Mouse (Mus musculus) lung, adult 2 months (tissue): Measurements from ENCODE around the gene 1110008L16Rik. TPM values are rescaled to one million over a fixed set of nuclear protein-coding genes. Genes with fewer than 3 reads are reported as not detected.
"Not testable (repeated sequence)": the region's sequence is repeated elsewhere in the genome, so short reads cannot be mapped to it uniquely, and the experiment has no call there.

ENCODE experiments used
- DNase-seq: peaks from one replicate; pipeline ENCODE4 v3.0.0; 2022
- H3K4me1 ChIP-seq: fragments of 200-500 bp; 2 replicates; pipeline ENCODE4 v1.6.1; 2011; ENCODE audit warnings: low read length; ENCODE audit not compliant: control insufficient read depth, insufficient read depth
- H3K4me3 ChIP-seq: fragments of 200-500 bp; replicated peaks from 2 replicates; pipeline ENCODE3; 2011; ENCODE audit warnings: low read depth, mild to moderate bottlenecking, control low read depth, low read length; ENCODE audit errors: extremely low read depth
- CTCF ChIP-seq: fragments of 200-500 bp; IDR thresholded peaks from 2 replicates; pipeline ENCODE4 v1.5.1; 2011; ENCODE audit warnings: mild to moderate bottlenecking, low read length, control low read depth; ENCODE audit not compliant: insufficient read depth
- POLR2A ChIP-seq: fragments of 200-500 bp; IDR thresholded peaks from 2 replicates; pipeline ENCODE4 v1.6.1; 2011; ENCODE audit warnings: low read depth, mild to moderate bottlenecking, control low read depth, low read length, borderline replicate concordance; ENCODE audit errors: extremely low read depth
- WGBS: fragments of 180-500 bp; shearing (Covaris S2); methylation state at CpG from one replicate; pipeline ENCODE4 v1.1.7; 2018; 5-methylcytosine and 5-hydroxymethylcytosine counted together
- polyA plus RNA-seq: library from polyadenylated mRNA; depleted of rRNA; stranded (reverse); fragments of >200 nt; gene quantifications from 2 replicates; pipeline ENCODE4 v1.2.3, GENCODE M21; 2012

1110008L16Rik gene
- polyA plus RNA-seq, 1 experiment: 3.1 TPM

GRCm38 (mm10) chr12:55392733-55393577 is 93.6 kb downstream of the 1110008L16Rik start:
- DNase-seq: no peak
- H3K4me3 ChIP-seq: no peak overlapping the region
- TF ChIP-seq CTCF (no peak), POLR2A (no peak)
- WGBS: 82% methylated on average over 11 of the region's 11 CpGs
- peaks cover 8% of the 10 kb centered on the region for H3K4me1 ChIP-seq

- WGBS: 91% methylated on average over 14 of the region's 14 CpGs
- not testable (repeated sequence) for H3K4me1 ChIP-seq, DNase-seq
These were observed 96.2 kb downstream of the 1110008L16Rik start for GRCm38 (mm10) chr12:55395601-55396000.

GRCm38 (mm10) chr12:55396536-55396935 is 97.2 kb downstream of the 1110008L16Rik start:
- TF ChIP-seq POLR2A (no peak), CTCF (no peak)
- peaks cover 7% of the 10 kb centered on the region for H3K4me1 ChIP-seq
- H3K4me3 ChIP-seq: no peak overlapping the region
- no peak for DNase-seq
- 90% methylated on average over 4 of the region's 4 CpGs for WGBS

More at GRCm38 (mm10) chr12:55395601-55396000, 96.2 kb downstream of the 1110008L16Rik start:
- H3K4me3 ChIP-seq: not testable (repeated sequence)

- no peak for TF ChIP-seq CTCF
- no peak for TF ChIP-seq POLR2A
- Histone ChIP-seq H3K4me3 (peak overlapping the region; percentile 85), H3K4me1 (peaks cover 7% of the 10 kb centered on the region)
- 40% methylated on average over 9 of the region's 9 CpGs for WGBS
- DNase-seq: no peak
These were observed 98.3 kb downstream of the 1110008L16Rik start for GRCm38 (mm10) chr12:55397544-55398239.

- 1% methylated on average over 51 of the region's 51 CpGs for WGBS
These were observed 99.1 kb downstream of the 1110008L16Rik start for GRCm38 (mm10) chr12:55398240-55399127.

GRCm38 (mm10) chr12:55399128-55399677 is 99.8 kb downstream of the 1110008L16Rik start:
- no peak for DNase-seq
- H3K4me3 ChIP-seq: peak overlapping the region; percentile 95
- under 1% methylated on average over 20 of the region's 20 CpGs for WGBS
- peaks cover 7% of the 10 kb centered on the region for H3K4me1 ChIP-seq
- TF ChIP-seq POLR2A (no peak), CTCF (no peak)

More at GRCm38 (mm10) chr12:55398240-55399127, 99.1 kb downstream of the 1110008L16Rik start:
- DNase-seq: peak; percentile 89
- Histone ChIP-seq H3K4me1 (peaks cover 7% of the 10 kb centered on the region), H3K4me3 (peak overlapping the region; percentile 95)
- TF ChIP-seq CTCF (0 out of 2 replicates have a peak, but pooled peaks have one; percentile 3), POLR2A (peak; percentile 89; the same call in 1 of the 2 replicates)

GRCm38 (mm10) chr12:55407888-55408287 is 108.5 kb downstream of the 1110008L16Rik start:
- H3K4me1 ChIP-seq: no peaks in the 10 kb centered on the region
- no peak overlapping the region for H3K4me3 ChIP-seq
- WGBS: 74% methylated on average over 5 of the region's 5 CpGs
- TF ChIP-seq CTCF (no peak), POLR2A (no peak)
- no peak for DNase-seq

GRCm38 (mm10) chr12:55415255-55415654 is 115.9 kb downstream of the 1110008L16Rik start:
- no peak for DNase-seq
- Histone ChIP-seq H3K4me3 (no peak overlapping the region), H3K4me1 (no peaks in the 10 kb centered on the region)
- no peak for TF ChIP-seq CTCF
- no peak for TF ChIP-seq POLR2A
- 88% methylated on average over 5 of the region's 5 CpGs for WGBS

GRCm38 (mm10) chr12:55415762-55416161 is 116.4 kb downstream of the 1110008L16Rik start:
- WGBS: 39% methylated on average over 1 of the region's 1 CpGs
- Histone ChIP-seq H3K4me1 (no peaks in the 10 kb centered on the region), H3K4me3 (no peak overlapping the region)
- no peak for TF ChIP-seq POLR2A
- TF ChIP-seq CTCF: no peak
- no peak for DNase-seq
